Comparison of ENCODE assay signal across 8 mouse cellular contexts in the genomic region with DNA sequence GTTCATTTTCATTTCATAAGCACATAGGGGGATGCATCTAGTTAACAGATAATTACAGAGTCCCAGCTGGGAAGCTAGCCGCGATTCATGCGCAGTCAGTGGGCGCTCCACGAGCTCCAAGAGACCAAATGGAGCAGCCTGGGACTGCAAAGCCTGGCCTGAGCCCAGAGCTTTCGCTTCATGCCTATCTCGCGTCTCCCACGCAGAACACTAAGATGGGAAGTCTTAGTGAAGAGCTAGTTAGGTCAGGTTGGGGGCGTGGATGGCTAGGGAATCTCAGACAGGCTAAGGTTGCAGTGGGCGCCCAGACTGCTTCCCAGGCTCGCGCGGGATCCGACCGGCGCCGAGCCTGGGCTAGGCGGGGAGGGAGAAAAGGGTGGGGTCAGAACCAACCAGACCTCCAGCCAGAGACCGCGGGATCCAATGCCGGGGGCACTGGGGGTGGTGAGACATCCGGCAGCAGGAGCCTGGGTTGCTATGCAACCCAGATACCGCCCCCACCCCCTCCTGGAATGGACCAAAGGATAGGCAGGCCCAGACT. TPM values are rescaled to one million over a fixed set of nuclear protein-coding genes. Genes with fewer than 3 reads are reported as not detected.
DNase-seq lines count a peak whose midpoint lies in the region; ATAC-seq and TF ChIP-seq lines count a peak whose summit lies in the region.

No protein-coding gene starts in this region.

- ATAC-seq in midbrain, embryonic 11.5 days (ENCODE audit: low FRiP score): peak; percentile 67

- peak overlapping the region; percentile 98 for H3K9ac ChIP-seq in midbrain, embryonic 11.5 days (ENCODE audit: low read length)

- 0% methylated on average over 24 of the region's 24 CpGs for WGBS in limb, embryonic 10.5 days
- WGBS in midbrain, embryonic 11.5 days: under 1% methylated on average over 24 of the region's 24 CpGs

- H3K27ac ChIP-seq in limb, embryonic 10.5 days: peak overlapping the region; percentile 32; the same call in 1 of the 2 replicates
- peak overlapping the region; percentile 85 for H3K27ac ChIP-seq in midbrain, embryonic 11.5 days (ENCODE audit: low read depth, low read length)

- H3K36me3 ChIP-seq in limb, embryonic 10.5 days: no peaks in the 10 kb centered on the region
- H3K36me3 ChIP-seq in midbrain, embryonic 11.5 days (ENCODE audit: control insufficient read depth, insufficient read depth, low read length): peaks cover 6% of the 10 kb centered on the region

- peak overlapping the region; percentile 58 for H3K4me3 ChIP-seq in limb, embryonic 10.5 days
- peak overlapping the region; percentile 90 for H3K4me3 ChIP-seq in midbrain, embryonic 11.5 days (ENCODE audit: low read depth, low read length)

- peak overlapping the region; percentile 73 for H3K4me2 ChIP-seq in midbrain, embryonic 11.5 days

- H3K27me3 ChIP-seq in limb, embryonic 10.5 days (ENCODE audit: low read depth, poor library complexity, severe bottlenecking): peaks cover 65% of the 10 kb centered on the region
- no peaks in the 10 kb centered on the region for H3K27me3 ChIP-seq in midbrain, embryonic 11.5 days (ENCODE audit: control insufficient read depth, insufficient read depth, low read length)

- no peak for TF ChIP-seq POLR2A in brain, embryonic 14.5 days (IDR thresholded peaks at IDR 0.05; ENCODE audit: borderline replicate concordance, extremely low read depth, insufficient read depth, insufficient read length, poor library complexity, severe bottlenecking)

- peak; percentile 42 to 67 for DNase-seq in cerebellum, postnatal 10 days
- DNase-seq in cerebellum, adult 9-11 months: no peak
- peak; percentile 82 for DNase-seq in brain, embryonic 14.5 days (ENCODE audit: low read depth)
- DNase-seq in frontal cortex, postnatal 36 days (ENCODE audit: low spot score in 2 of 2): peak; percentile 63 to 66
- peak; percentile 69 for DNase-seq in induced T-regulatory cell, adult 2 months (ENCODE audit: low read depth)
- peak; percentile 58 for DNase-seq in limb, embryonic 10.5 days (ENCODE audit: low spot score)
- DNase-seq in midbrain, embryonic 11.5 days (ENCODE audit: low spot score, missing footprints): peak; percentile 95
- DNase-seq in telencephalon, adult 2 months (ENCODE audit: low read depth, low spot score): peak; percentile 74

- H3K4me1 ChIP-seq in limb, embryonic 10.5 days: peaks cover 55% of the 10 kb centered on the region
- H3K4me1 ChIP-seq in midbrain, embryonic 11.5 days (ENCODE audit: control insufficient read depth, insufficient read depth, low read length): peaks cover 55% of the 10 kb centered on the region

- H3K9me3 ChIP-seq in limb, embryonic 10.5 days (replicated peaks): no peaks in the 10 kb centered on the region
- no peaks in the 10 kb centered on the region for H3K9me3 ChIP-seq in midbrain, embryonic 11.5 days (ENCODE audit: control insufficient read depth, low read length)

- no peak for TF ChIP-seq CTCF in brain, embryonic 14.5 days (IDR thresholded peaks at IDR 0.05; ENCODE audit: borderline replicate concordance, extremely low read depth, insufficient read depth, insufficient read length)

RNA-seq across cellular contexts. Expression of gene Cxcr4, which starts 0.9 kb away (rescaled TPM):
- 96.9 and 115 TPM in 2 replicates for polyA plus RNA-seq in brain, embryonic 14.5 days (2012; rRNA removed)
- 1.8 and 2.1 TPM in 2 replicates for polyA plus RNA-seq in limb, embryonic 10.5 days (2016; fragmentation: Nextera tagmentation; extraction: Ambion mirVana)
- polyA plus RNA-seq in midbrain, embryonic 11.5 days (2014; fragmentation: Nextera tagmentation; extraction: Ambion mirVana): 22.6 and 25.6 TPM in 2 replicates
